Mouse (Mus musculus) liver, postnatal 0 days (tissue): Measurements from ENCODE around the gene Cacna1a. TPM values are rescaled to one million over a fixed set of nuclear protein-coding genes. Genes with fewer than 3 reads are reported as not detected.

Source experiments
- ATAC-seq: fragments of 200-750 bp; cut with Nextera tagmentation; 2 replicates; pipeline ENCODE4 v1.8.0; 2017; ENCODE audit warnings: mild to moderate bottlenecking, moderate library complexity
- DNase-seq: peaks from one replicate; pipeline ENCODE4 v3.0.0-alpha.2; 2016
- H3K27ac ChIP-seq: fragments of 300-500 bp; sonication (generic); 2 replicates; pipeline ENCODE4 v1.5.1; 2014; ENCODE audit warnings: antibody characterized with exemption, moderate library complexity, mild to moderate bottlenecking, low read depth
- H3K27me3 ChIP-seq: fragments of 300-500 bp; sonication (generic); 2 replicates; pipeline ENCODE4 v1.6.1; 2014; ENCODE audit warnings: low read length, control low read depth, mixed read lengths; ENCODE audit not compliant: insufficient read depth
- H3K36me3 ChIP-seq: fragments of 300-500 bp; sonication (generic); replicated peaks from 2 replicates; pipeline ENCODE4 v1.6.1; 2014; ENCODE audit warnings: mild to moderate bottlenecking, control low read depth, low read length, moderate library complexity, mixed read lengths; ENCODE audit not compliant: insufficient read depth
- H3K4me1 ChIP-seq: fragments of 300-500 bp; sonication (generic); 2 replicates; pipeline ENCODE4 v1.6.1; 2014; ENCODE audit warnings: antibody characterized with exemption, mild to moderate bottlenecking, control low read depth; ENCODE audit not compliant: insufficient read depth
- H3K4me2 ChIP-seq: fragments of 300-500 bp; sonication (generic); 2 replicates; pipeline ENCODE4 v1.6.1; 2014; ENCODE audit warnings: low read depth, mild to moderate bottlenecking, low read length, moderate library complexity, mixed read lengths
- H3K4me3 ChIP-seq: fragments of 300-500 bp; sonication (generic); 2 replicates; pipeline ENCODE4 v1.5.1; 2014; ENCODE audit warnings: low read depth, low read length
- H3K9ac ChIP-seq: fragments of 300-500 bp; sonication (generic); replicated peaks from 2 replicates; pipeline ENCODE4 v1.6.1; 2014; ENCODE audit warnings: mild to moderate bottlenecking, moderate library complexity
- H3K9me3 ChIP-seq: fragments of 300-500 bp; sonication (generic); 2 replicates; pipeline ENCODE4 v1.6.1; 2016; ENCODE audit warnings: mild to moderate bottlenecking, control low read depth, low read length, mixed read lengths
- CTCF ChIP-seq: sonication (generic); IDR thresholded peaks from 2 replicates; pipeline ENCODE4 v1.5.1; 2016; ENCODE audit warnings: antibody characterized with exemption, low read depth
- EP300 ChIP-seq: IDR thresholded peaks from 2 replicates; pipeline ENCODE4 v1.6.1; 2016; ENCODE audit warnings: antibody characterized with exemption, low read depth, mild to moderate bottlenecking
- WGBS: fragments of 180-500 bp; shearing (Covaris S2); extraction: QIAGEN DNeasy Blood & Tissue Kit; methylation state at CpG from one replicate; pipeline ENCODE4 v1.1.7; 2014; ENCODE audit not compliant: insufficient replicate concordance; 5-methylcytosine and 5-hydroxymethylcytosine counted together
- polyA plus RNA-seq: library from polyadenylated mRNA; unstranded; fragments of >200 nt; fragmentation: Nextera tagmentation; extraction: Ambion mirVana; gene quantifications from 2 replicates; pipeline ENCODE4 v1.2.1, GENCODE M21; 2015

Gene Cacna1a
- polyA plus RNA-seq, 1 experiment from 2014 or later, result 0.49 TPM

DNA sequence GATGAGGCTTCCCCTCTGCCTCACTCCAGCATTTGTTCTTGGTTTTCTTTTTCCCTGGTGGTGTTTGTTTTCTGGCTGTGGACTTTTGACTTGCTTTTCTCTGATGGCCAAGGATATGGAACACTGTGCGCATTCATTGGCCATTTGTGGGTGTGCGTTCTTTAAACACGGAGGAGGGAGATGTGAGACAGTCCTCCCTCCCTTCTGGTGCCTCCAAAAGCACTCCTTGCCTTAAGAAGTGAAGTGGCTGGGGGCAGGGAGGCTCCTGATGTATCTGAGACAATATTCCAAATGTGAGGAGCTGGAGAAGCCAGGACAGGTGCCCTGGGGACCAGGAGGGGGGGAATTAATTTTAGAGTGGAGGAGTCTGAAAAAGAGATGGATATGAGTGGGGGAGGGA is 89.1 kb downstream of the Cacna1a start:
- H3K9ac ChIP-seq, result no peak overlapping the region
- H3K4me3 ChIP-seq, result no peak overlapping the region
- no peaks in the 10 kb centered on the region for H3K27me3 ChIP-seq
- 74% methylated on average over 3 of the region's 3 CpGs for WGBS
- TF ChIP-seq CTCF, result no peak
- TF ChIP-seq EP300, result no peak
- no peaks in the 10 kb centered on the region for H3K9me3 ChIP-seq
- no peaks in the 10 kb centered on the region for H3K4me1 ChIP-seq
- no peaks in the 10 kb centered on the region for H3K36me3 ChIP-seq
- ATAC-seq (no peak), DNase-seq (no peak)
- H3K4me2 ChIP-seq, result no peak overlapping the region
- H3K27ac ChIP-seq, result no peak overlapping the region

- Histone ChIP-seq H3K27me3 (no peaks in the 10 kb centered on the region), H3K9ac (no peak overlapping the region), H3K27ac (no peak overlapping the region), H3K4me3 (no peak overlapping the region), H3K4me2 (no peak overlapping the region), H3K36me3 (no peaks in the 10 kb centered on the region), H3K9me3 (no peaks in the 10 kb centered on the region), H3K4me1 (no peaks in the 10 kb centered on the region)
- no peak for DNase-seq
- whole genome bisulfite sequencing, result 76% methylated on average over 4 of the region's 4 CpGs
- ATAC-seq, result no peak
- no peak for TF ChIP-seq CTCF
- TF ChIP-seq EP300, result no peak
Measured at GRCm38 (mm10) chr8:84483004-84483403, 94.8 kb downstream of the Cacna1a start.

GRCm38 (mm10) chr8:84485366-84485765 is 97.1 kb downstream of the Cacna1a start:
- ATAC-seq (no peak), DNase-seq (no peak)
- Histone ChIP-seq H3K4me2 (no peak overlapping the region), H3K27me3 (no peaks in the 10 kb centered on the region), H3K9ac (no peak overlapping the region), H3K4me3 (no peak overlapping the region), H3K27ac (no peak overlapping the region), H3K36me3 (no peaks in the 10 kb centered on the region), H3K4me1 (no peaks in the 10 kb centered on the region), H3K9me3 (no peaks in the 10 kb centered on the region)
- no peak for TF ChIP-seq CTCF
- TF ChIP-seq EP300, result no peak
- WGBS, result 62% methylated on average over 4 of the region's 4 CpGs

DNA sequence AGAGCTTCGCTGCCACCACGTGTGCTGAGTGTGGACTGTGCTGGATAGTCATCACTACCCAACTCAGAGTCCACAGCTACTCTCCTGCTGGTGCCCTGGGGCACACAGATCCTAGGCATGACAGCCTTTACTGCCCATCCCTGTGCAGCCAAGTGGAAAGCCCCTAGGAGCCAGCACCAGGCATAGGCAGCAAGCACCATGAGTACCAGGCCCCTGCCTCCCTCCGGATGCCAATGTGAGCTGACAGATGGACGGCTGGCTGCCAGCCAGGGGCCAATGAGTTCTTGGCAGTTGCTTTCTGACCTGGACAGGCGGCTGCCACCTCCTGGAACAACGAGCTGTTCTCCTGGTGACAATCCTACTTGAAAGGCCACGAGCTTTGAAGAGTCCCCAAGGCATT is 97.6 kb downstream of the Cacna1a start:
- no peak overlapping the region for H3K27ac ChIP-seq
- ATAC-seq (no peak), DNase-seq (no peak)
- no peaks in the 10 kb centered on the region for H3K9me3 ChIP-seq
- no peak overlapping the region for H3K9ac ChIP-seq
- 65% methylated on average over 7 of the region's 7 CpGs for WGBS
- H3K4me2 ChIP-seq, result no peak overlapping the region
- TF ChIP-seq EP300 (no peak), CTCF (no peak)
- no peaks in the 10 kb centered on the region for H3K27me3 ChIP-seq
- no peak overlapping the region for H3K4me3 ChIP-seq
- no peaks in the 10 kb centered on the region for H3K4me1 ChIP-seq
- no peaks in the 10 kb centered on the region for H3K36me3 ChIP-seq

- Histone ChIP-seq H3K36me3 (no peaks in the 10 kb centered on the region), H3K9me3 (no peaks in the 10 kb centered on the region), H3K27ac (no peak overlapping the region), H3K27me3 (no peaks in the 10 kb centered on the region), H3K4me3 (no peak overlapping the region), H3K4me2 (no peak overlapping the region), H3K4me1 (no peaks in the 10 kb centered on the region), H3K9ac (no peak overlapping the region)
- DNase-seq (no peak), ATAC-seq (no peak)
- 61% methylated on average over 3 of the region's 3 CpGs for whole genome bisulfite sequencing
- TF ChIP-seq CTCF, result no peak
- TF ChIP-seq EP300, result no peak
Measured at GRCm38 (mm10) chr8:84489223-84489622, 101.0 kb downstream of the Cacna1a start.

- 77% methylated on average over 6 of the region's 6 CpGs for WGBS
- no peaks in the 10 kb centered on the region for H3K4me1 ChIP-seq
- H3K9me3 ChIP-seq, result no peaks in the 10 kb centered on the region
- no peak overlapping the region for H3K4me3 ChIP-seq
- no peak for DNase-seq
- H3K27me3 ChIP-seq, result no peaks in the 10 kb centered on the region
- H3K27ac ChIP-seq, result no peak overlapping the region
- no peak overlapping the region for H3K9ac ChIP-seq
- ATAC-seq, result no peak
- no peaks in the 10 kb centered on the region for H3K36me3 ChIP-seq
- H3K4me2 ChIP-seq, result no peak overlapping the region
- TF ChIP-seq CTCF, result no peak
- TF ChIP-seq EP300, result no peak
Measured at GRCm38 (mm10) chr8:84494541-84495084, 106.4 kb downstream of the Cacna1a start.

- DNase-seq (no peak), ATAC-seq (peak; percentile 31; the same call in 1 of the 2 replicates)
- Histone ChIP-seq H3K36me3 (no peaks in the 10 kb centered on the region), H3K4me1 (no peaks in the 10 kb centered on the region), H3K27me3 (no peaks in the 10 kb centered on the region), H3K9ac (no peak overlapping the region), H3K9me3 (no peaks in the 10 kb centered on the region), H3K4me3 (no peak overlapping the region), H3K27ac (no peak overlapping the region), H3K4me2 (no peak overlapping the region)
- TF ChIP-seq CTCF (no peak), EP300 (no peak)
- WGBS, result 31% methylated on average over 5 of the region's 5 CpGs
Measured at GRCm38 (mm10) chr8:84501181-84501580, 112.9 kb downstream of the Cacna1a start.
